Mouse (Mus musculus): ENCODE results near the gene Eva1a.
A peak's percentile ranks its signal among the peaks of the same experiment; 100 is the strongest.

The Eva1a gene

DNA sequence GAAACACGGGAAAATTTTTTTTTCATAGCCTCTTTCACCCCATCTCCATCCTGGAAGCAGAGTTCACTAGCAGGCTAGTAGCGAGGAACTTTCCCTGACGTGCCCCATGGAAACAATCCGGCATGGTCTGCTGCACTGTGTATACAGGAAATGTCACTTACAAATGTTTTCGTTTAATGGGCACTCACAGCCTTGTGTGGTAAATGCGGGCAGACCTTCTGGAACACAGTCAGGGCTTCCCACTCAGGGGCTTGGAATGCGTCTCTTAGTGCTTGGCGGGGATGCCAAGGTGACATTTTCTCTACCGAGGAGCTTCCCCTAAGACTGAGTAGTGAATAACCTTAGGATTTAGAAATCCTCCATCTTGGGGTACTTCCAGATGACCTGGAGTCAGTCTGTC is 87.0 kb downstream of the Eva1a start:
- peak; percentile 75 for DNase-seq (ENCODE audit: low read depth)

DNA sequence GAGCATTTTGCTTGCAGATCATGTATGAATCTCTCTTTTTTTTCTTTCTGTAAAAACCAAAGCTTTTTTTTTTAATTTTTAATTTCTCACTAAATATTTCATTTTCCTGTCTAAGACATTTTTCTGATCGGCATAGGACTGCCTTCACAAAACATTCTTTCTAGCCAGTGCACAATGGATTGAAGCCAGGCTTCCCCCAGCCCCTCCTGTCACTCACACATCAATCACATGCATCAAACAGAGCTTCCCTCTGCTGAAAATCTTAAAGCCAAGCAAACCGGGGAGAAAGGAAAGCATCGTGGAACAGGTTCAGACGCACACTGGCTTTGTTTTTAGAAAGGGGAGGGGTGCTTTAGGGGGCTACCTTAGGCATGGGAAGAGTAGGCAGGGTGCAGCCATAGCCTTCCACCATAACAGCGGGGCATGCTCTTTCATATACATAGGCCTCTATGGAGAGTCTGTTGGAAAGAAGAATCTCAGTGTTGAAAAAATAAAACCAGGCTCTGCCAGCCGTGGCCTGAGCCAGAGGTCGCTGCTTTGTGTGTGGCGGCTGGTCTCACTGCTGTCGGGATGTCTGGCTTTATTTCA is 88.9 kb downstream of the Eva1a start:
- DNase-seq (ENCODE audit: low read depth): no peak

DNA sequence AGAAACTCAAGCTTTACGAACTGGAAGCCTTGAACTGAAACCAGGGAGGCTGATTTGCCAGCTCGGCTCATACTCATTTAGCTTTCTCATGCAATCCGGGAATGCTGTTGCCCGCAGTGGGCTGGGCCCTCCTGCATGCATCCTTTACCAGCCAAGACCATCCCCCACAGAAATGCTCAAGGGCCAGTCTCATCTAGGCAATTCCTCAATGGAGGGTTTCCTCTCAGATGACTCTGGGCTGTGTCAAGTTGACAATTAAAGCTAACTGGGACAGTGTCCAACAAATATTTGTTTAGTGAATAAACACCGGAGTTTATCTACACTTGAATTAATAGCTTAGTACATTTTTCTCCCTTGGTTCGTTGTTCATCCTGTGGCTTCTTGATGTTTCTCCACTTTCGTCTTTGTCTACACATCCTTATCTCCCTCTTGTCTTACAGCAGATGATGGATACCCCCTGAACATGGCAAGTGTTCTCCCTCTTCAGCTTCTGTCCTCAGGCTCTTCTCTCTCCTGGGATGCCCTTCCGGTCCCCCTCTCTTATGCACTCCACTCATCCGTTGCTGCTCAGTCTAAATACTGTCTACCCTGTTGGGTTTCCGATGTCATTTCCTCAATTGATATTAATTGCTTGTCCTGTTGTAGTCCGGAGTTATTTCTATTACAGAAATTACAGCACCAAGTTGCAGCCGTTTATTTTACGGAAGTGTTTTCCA is 92.2 kb downstream of the Eva1a start:
- DNase-seq (ENCODE audit: low read depth): no peak

DNA sequence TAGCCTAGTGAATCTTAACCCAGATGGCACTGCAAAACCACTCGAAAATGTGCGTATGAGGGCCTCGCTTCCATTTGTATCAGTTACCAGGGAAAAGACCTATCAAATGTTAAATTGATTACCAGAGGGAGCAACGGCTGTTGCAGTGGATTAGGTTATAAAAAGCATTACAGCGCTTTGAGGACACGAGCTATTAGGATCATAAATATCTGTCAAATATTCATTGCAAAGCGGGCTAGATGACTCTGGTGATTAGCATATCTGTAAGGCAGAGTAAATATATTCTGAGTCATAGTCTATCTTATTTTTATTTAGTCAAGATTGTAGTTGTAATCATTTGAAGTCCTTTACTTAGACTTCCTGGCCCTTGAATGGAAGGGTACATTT is 92.7 kb downstream of the Eva1a start:
- DNase-seq (ENCODE audit: low read depth): no peak

DNA sequence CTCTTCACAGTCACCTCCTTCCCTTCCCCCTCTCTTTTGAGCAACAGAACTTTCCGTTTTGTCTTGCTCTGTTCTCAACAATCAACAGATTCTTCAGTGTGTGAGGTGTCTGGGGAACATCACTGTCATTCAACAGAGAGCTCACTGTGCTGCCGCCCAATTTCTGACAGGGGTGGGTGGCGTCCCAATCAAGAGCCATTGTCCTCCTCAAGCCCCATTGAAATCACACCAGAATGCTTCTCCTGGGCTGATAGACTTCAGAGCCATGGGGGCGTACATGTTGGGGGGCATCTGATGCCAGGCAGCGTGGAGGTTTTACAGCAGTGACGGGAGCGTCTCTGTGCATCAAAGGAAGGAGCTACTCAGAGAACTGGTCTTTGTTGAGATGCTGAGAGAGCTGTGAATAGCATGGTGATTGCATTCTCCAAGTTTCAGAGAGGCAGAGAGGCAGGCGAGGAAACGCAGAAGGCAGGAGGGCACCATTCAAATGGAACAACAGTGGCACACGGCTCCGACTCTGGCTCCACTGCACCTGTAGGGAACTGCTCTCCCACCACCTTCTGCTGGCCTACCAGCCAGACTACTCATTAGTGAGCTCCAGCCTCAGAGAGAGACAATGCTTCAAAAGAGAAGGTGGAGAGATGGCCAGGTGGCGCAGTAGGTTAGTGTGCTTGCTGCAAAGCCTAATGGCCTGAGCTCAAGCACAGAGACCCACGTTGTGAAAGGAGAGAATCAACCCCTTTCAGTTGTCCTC is 95.3 kb downstream of the Eva1a start:
- DNase-seq (ENCODE audit: low read depth): no peak
